Mouse (Mus musculus) MEL (cell line): ENCODE measurements around the gene Cggbp1. TPM values are rescaled to one million over a fixed set of nuclear protein-coding genes. Genes with fewer than 3 reads are reported as not detected.

Experiments
- DNase-seq: peaks from one replicate; pipeline ENCODE4 v3.0.0; 2011; ENCODE audit warnings: low read depth, low spot score
- H3K27ac ChIP-seq: 2 replicates; pipeline ENCODE4 v1.5.1; 2012; ENCODE audit warnings: low read depth, mild to moderate bottlenecking, control low read depth, low read length, moderate library complexity; ENCODE audit not compliant: control insufficient read depth
- H3K27me3 ChIP-seq, 2 experiments: fragments of 150-350 bp in 1 of 2; sonication (generic) in 1 of 2; 2 replicates each; pipeline ENCODE4 v1.6.1; 2012; ENCODE audit warnings: low read length in 2 of 2, mild to moderate bottlenecking in 2 of 2, improper control_type of control experiment in 1 of 2, moderate library complexity in 1 of 2; ENCODE audit not compliant: insufficient read depth in 2 of 2, control insufficient read depth in 1 of 2
- H3K36me3 ChIP-seq, 2 experiments: 2 replicates each; pipeline ENCODE4 v1.6.1; 2012 to 2014; ENCODE audit warnings: low read length in 2 of 2, improper control_type of control experiment in 1 of 2, inconsistent platforms in 1 of 2, mild to moderate bottlenecking in 1 of 2; ENCODE audit not compliant: insufficient read depth in 2 of 2, control insufficient read depth in 1 of 2
- H3K4me1 ChIP-seq, 2 experiments: fragments of 150-350 bp in 1 of 2; sonication (generic) in 1 of 2; 2 replicates each; pipeline ENCODE4 v1.6.1; 2012; ENCODE audit warnings: low read length in 2 of 2, improper control_type of control experiment in 1 of 2, mild to moderate bottlenecking in 1 of 2; ENCODE audit not compliant: insufficient read depth in 2 of 2, control insufficient read depth in 1 of 2
- H3K4me3 ChIP-seq, 2 experiments: fragments of 150-350 bp in 1 of 2; sonication (generic) in 1 of 2; 2 replicates each; pipeline ENCODE4 v1.5.1; 2012; ENCODE audit warnings: low read depth in 2 of 2, low read length in 2 of 2, mild to moderate bottlenecking in 2 of 2, moderate library complexity in 2 of 2, control low read depth in 1 of 2, improper control_type of control experiment in 1 of 2; ENCODE audit not compliant: control insufficient read depth in 1 of 2, insufficient read depth in 1 of 2
- H3K79me2 ChIP-seq: 2 replicates; pipeline ENCODE4 v1.6.1; 2012; ENCODE audit warnings: mild to moderate bottlenecking, low read length, moderate library complexity; ENCODE audit not compliant: control insufficient read depth, poor library complexity, insufficient read depth
- H3K9ac ChIP-seq: 2 replicates; pipeline ENCODE4 v1.6.1; 2012; ENCODE audit warnings: low read depth, mild to moderate bottlenecking, control low read depth, low read length, moderate library complexity; ENCODE audit not compliant: control insufficient read depth, poor library complexity, severe bottlenecking
- H3K9me3 ChIP-seq: fragments of 150-350 bp; sonication (generic); replicated peaks from 2 replicates; pipeline ENCODE4 v1.6.1; 2012; ENCODE audit warnings: mild to moderate bottlenecking, low read length, improper control_type of control experiment, moderate library complexity; ENCODE audit not compliant: insufficient read depth
- CHD1 ChIP-seq: IDR thresholded peaks from 2 replicates; pipeline ENCODE4 v1.6.1; 2012; ENCODE audit warnings: low read depth, mild to moderate bottlenecking, inconsistent platforms, low read length, improper control_type of control experiment
- CHD2 ChIP-seq: IDR thresholded peaks from 2 replicates; pipeline ENCODE4 v1.6.1; 2011; ENCODE audit warnings: low read length, improper control_type of control experiment
- CTCF ChIP-seq, 3 experiments: IDR thresholded peaks in 2 of 3; conservative IDR thresholded peaks in 1 of 3; 2 replicates each; pipeline ENCODE4 v1.5.1; 2011 to 2012; ENCODE audit warnings: low read length in 3 of 3, low read depth in 2 of 3, mild to moderate bottlenecking in 2 of 3, improper control_type of control experiment in 1 of 3, inconsistent platforms in 1 of 3, mixed read lengths in 1 of 3, moderate library complexity in 1 of 3; ENCODE audit not compliant: control insufficient read depth in 1 of 3, insufficient read depth in 1 of 3, poor library complexity in 1 of 3, severe bottlenecking in 1 of 3
- ELF1 ChIP-seq: IDR thresholded peaks from 2 replicates; pipeline ENCODE4 v1.6.1; 2014; ENCODE audit warnings: low read depth, mild to moderate bottlenecking, inconsistent platforms, low read length, improper control_type of control experiment, moderate library complexity
- EP300 ChIP-seq, 2 experiments: IDR thresholded peaks; 2 replicates each; pipeline ENCODE4 v1.6.1; 2011; ENCODE audit warnings: improper control_type of control experiment in 2 of 2, low read length in 2 of 2, low read depth in 1 of 2, mild to moderate bottlenecking in 1 of 2
- ETS1 ChIP-seq: IDR thresholded peaks from 2 replicates; pipeline ENCODE4 v1.6.1; 2012; ENCODE audit warnings: low read depth, mild to moderate bottlenecking, inconsistent platforms, low read length, improper control_type of control experiment, moderate library complexity
- KAT2A ChIP-seq: conservative IDR thresholded peaks from 2 replicates; pipeline ENCODE4 v1.6.1; 2012; ENCODE audit warnings: low read depth, low read length, improper control_type of control experiment, inconsistent platforms
- MAFK ChIP-seq: IDR thresholded peaks from 2 replicates; pipeline ENCODE4 v1.6.1; 2011; ENCODE audit warnings: low read depth, mild to moderate bottlenecking, low read length, improper control_type of control experiment, borderline replicate concordance
- MAX ChIP-seq: IDR thresholded peaks from 2 replicates; pipeline ENCODE4 v1.6.1; 2011; ENCODE audit warnings: low read length, improper control_type of control experiment
- MAZ ChIP-seq: IDR thresholded peaks from 2 replicates; pipeline ENCODE4 v1.6.1; 2012; ENCODE audit warnings: low read depth, mild to moderate bottlenecking, inconsistent platforms, low read length, improper control_type of control experiment
- MEF2A ChIP-seq: IDR thresholded peaks from 2 replicates; pipeline ENCODE4 v1.6.1; 2014; ENCODE audit warnings: low read depth, mild to moderate bottlenecking, inconsistent platforms, low read length, improper control_type of control experiment; ENCODE audit not compliant: poor library complexity, insufficient replicate concordance, severe bottlenecking; ENCODE audit errors: extremely low read depth
- MXI1 ChIP-seq: IDR thresholded peaks from 2 replicates; pipeline ENCODE4 v1.6.1; 2011; ENCODE audit warnings: mild to moderate bottlenecking, low read depth, low read length, improper control_type of control experiment
- MYB ChIP-seq: IDR thresholded peaks from 2 replicates; pipeline ENCODE4 v1.6.1; 2011; ENCODE audit warnings: mild to moderate bottlenecking, low read depth, low read length, improper control_type of control experiment
- MYC ChIP-seq: IDR thresholded peaks from 2 replicates; pipeline ENCODE4 v1.6.1; 2011; ENCODE audit warnings: low read depth, mild to moderate bottlenecking, low read length, improper control_type of control experiment, moderate library complexity
- NELFE ChIP-seq: IDR thresholded peaks from 2 replicates; pipeline ENCODE4 v1.6.1; 2011; ENCODE audit warnings: low read depth, low read length, improper control_type of control experiment
- NRF1 ChIP-seq: IDR thresholded peaks from 2 replicates; pipeline ENCODE4 v1.6.1; 2014; ENCODE audit warnings: low read depth, mild to moderate bottlenecking, inconsistent platforms, low read length, improper control_type of control experiment, moderate library complexity; ENCODE audit not compliant: poor library complexity, insufficient read depth, severe bottlenecking
- POLR2A ChIP-seq, 2 experiments: IDR thresholded peaks; 2 replicates each; pipeline ENCODE4 v1.6.1; 2011 to 2012; ENCODE audit warnings: low read length in 2 of 2, mild to moderate bottlenecking in 2 of 2, control low read depth in 1 of 2, improper control_type of control experiment in 1 of 2, low read depth in 1 of 2, moderate library complexity in 1 of 2; ENCODE audit not compliant: control insufficient read depth in 1 of 2, insufficient read depth in 1 of 2, poor library complexity in 1 of 2
- POLR2AphosphoS5 ChIP-seq: IDR thresholded peaks from 2 replicates; pipeline ENCODE4 v1.6.1; 2012; ENCODE audit warnings: low read depth, borderline replicate concordance, mild to moderate bottlenecking, inconsistent platforms, low read length, moderate library complexity, mixed read lengths
- RAD21 ChIP-seq: IDR thresholded peaks from 2 replicates; pipeline ENCODE4 v1.6.1; 2011; ENCODE audit warnings: mild to moderate bottlenecking, low read depth, low read length, improper control_type of control experiment
- SIN3A ChIP-seq: IDR thresholded peaks from 2 replicates; pipeline ENCODE4 v1.6.1; 2012; ENCODE audit warnings: low read length, improper control_type of control experiment, inconsistent platforms
- SMC3 ChIP-seq: IDR thresholded peaks from 2 replicates; pipeline ENCODE4 v1.6.1; 2011; ENCODE audit warnings: low read depth, low read length, improper control_type of control experiment
- TBP ChIP-seq: IDR thresholded peaks from 2 replicates; pipeline ENCODE4 v1.8.0; 2011; ENCODE audit warnings: low read depth, low read length, improper control_type of control experiment
- TCF12 ChIP-seq: IDR thresholded peaks from 2 replicates; pipeline ENCODE4 v1.6.1; 2014; ENCODE audit warnings: low read depth, mild to moderate bottlenecking, inconsistent platforms, low read length, improper control_type of control experiment, moderate library complexity
- UBTF ChIP-seq: IDR thresholded peaks from 2 replicates; pipeline ENCODE4 v1.6.1; 2012; ENCODE audit warnings: low read depth, mild to moderate bottlenecking, inconsistent platforms, low read length, improper control_type of control experiment, moderate library complexity, borderline replicate concordance; ENCODE audit not compliant: insufficient read depth
- USF1 ChIP-seq: IDR thresholded peaks from 2 replicates; pipeline ENCODE4 v1.6.1; 2014; ENCODE audit warnings: low read depth, mild to moderate bottlenecking, inconsistent platforms, low read length, improper control_type of control experiment, moderate library complexity
- ZC3H11A ChIP-seq: IDR thresholded peaks from 2 replicates; pipeline ENCODE4 v1.6.1; 2012; ENCODE audit warnings: low read depth, mild to moderate bottlenecking, inconsistent platforms, low read length, improper control_type of control experiment
- ZMIZ1 ChIP-seq: IDR thresholded peaks from 2 replicates; pipeline ENCODE4 v1.6.1; 2012; ENCODE audit warnings: low read depth, mild to moderate bottlenecking, inconsistent platforms, low read length, improper control_type of control experiment, moderate library complexity
- ZNF384 ChIP-seq: IDR thresholded peaks from 2 replicates; pipeline ENCODE4 v1.6.1; 2012; ENCODE audit warnings: low read depth, mild to moderate bottlenecking, inconsistent platforms, low read length, improper control_type of control experiment
- polyA plus RNA-seq, 2 experiments: library from polyadenylated mRNA; stranded (reverse) in 1 of 2; unstranded in 1 of 2; fragments of >175 nt in 1 of 2; fragments of >200 nt in 1 of 2; gene quantifications; 2 replicates each; pipeline versions ENCODE4 v1.2.1 to v1.2.4; 2012; ENCODE audit warnings: low replicate concordance in 2 of 2, low read depth in 1 of 2; ENCODE audit not compliant: insufficient read length in 2 of 2, insufficient read depth in 1 of 2, missing spikeins in 1 of 2
- total RNA-seq: library from RNA; depleted of rRNA; stranded (reverse); fragments of 300-350 nt; gene quantifications from 2 replicates; pipeline ENCODE4 v1.2.3, GENCODE M21; 2012

Gene Cggbp1
- total and polyA plus RNA-seq, 3 experiments, result 36.3 to 65.5 (median 62.2) TPM

DNA sequence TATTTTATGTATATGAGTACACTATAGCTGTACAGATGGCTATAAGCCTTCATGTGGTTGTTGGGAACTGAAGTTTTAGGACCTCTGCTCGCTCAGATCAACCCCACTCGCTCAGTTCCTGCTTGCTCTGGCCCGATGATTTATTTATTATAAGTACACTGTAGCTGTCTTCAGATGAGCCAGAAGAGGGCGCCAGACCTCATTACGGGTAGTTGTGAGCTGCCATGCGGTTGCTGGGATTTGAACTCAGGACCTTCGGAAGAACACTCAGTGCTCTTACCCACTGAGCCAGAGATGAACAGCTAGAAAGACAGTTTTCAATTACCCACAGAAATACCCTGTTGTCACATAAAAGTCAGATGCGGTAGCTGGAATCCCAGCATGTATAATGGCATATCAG lies 5.8 kb upstream of the Cggbp1 start:
- Histone ChIP-seq H3K36me3 (peaks cover 0 to 26% of the 10 kb centered on the region in 2 experiments; a peak in 2 of 4 replicates), H3K27ac (no peak overlapping the region), H3K4me1 (peaks cover 17 to 20% of the 10 kb centered on the region in 2 experiments), H3K9me3 (no peaks in the 10 kb centered on the region), H3K4me3 (no peak overlapping the region), H3K27me3 (no peaks in the 10 kb centered on the region)
- DNase-seq, result peak; percentile 58
- TF ChIP-seq ZNF384, result no peak
- peak; percentile 32 to 47 (median 44) for TF ChIP-seq CTCF (IDR thresholded peaks at IDR 0.05 in 2 of 3, conservative IDR thresholded peaks at IDR 0.05 in 1 of 3; ENCODE audit: control insufficient read depth in 1 of 3, insufficient read depth in 1 of 3, low read depth in 2 of 3, low read length in 3 of 3, poor library complexity in 1 of 3, severe bottlenecking in 1 of 3)
- TF ChIP-seq SMC3, result no peak
- TF ChIP-seq, all 39 proteins: peak for 1
- H3K9ac ChIP-seq, result no peak overlapping the region
- H3K79me2 ChIP-seq, result peaks cover 44% of the 10 kb centered on the region

- Histone ChIP-seq H3K36me3 (peaks cover 12 to 22% of the 10 kb centered on the region in 2 experiments), H3K9ac (peak overlapping the region; percentile 96), H3K27me3 (no peaks in the 10 kb centered on the region), H3K9me3 (no peaks in the 10 kb centered on the region), H3K27ac (peak overlapping the region; percentile 58), H3K4me1 (peaks cover 10 to 12% of the 10 kb centered on the region in 2 experiments), H3K4me3 (peak overlapping the region; percentile 61 to 80), H3K79me2 (peaks cover 61% of the 10 kb centered on the region)
- peak; percentile 77 for DNase-seq
- no peak for TF ChIP-seq RAD21
- TF ChIP-seq ETS1, result peak; percentile 33; the same call in 1 of the 2 replicates
- TF ChIP-seq CHD2, result peak; percentile 66
- peak; percentile 55; the same call in 1 of the 2 replicates for TF ChIP-seq MAX
- no peak for TF ChIP-seq ELF1
- TF ChIP-seq MAZ, result no peak; the same call in 1 of the 2 replicates
- no peak for TF ChIP-seq SMC3
- no peak for TF ChIP-seq POLR2AphosphoS5
- TF ChIP-seq CTCF (IDR thresholded peaks at IDR 0.05 in 2 of 3, conservative IDR thresholded peaks at IDR 0.05 in 1 of 3; ENCODE audit: control insufficient read depth in 1 of 3, insufficient read depth in 1 of 3, low read depth in 2 of 3, low read length in 3 of 3, poor library complexity in 1 of 3, severe bottlenecking in 1 of 3), result no peak
- peak; percentile 66 for TF ChIP-seq SIN3A
- 0 out of 2 replicates have a peak, but pooled peaks have one; percentile 33 for TF ChIP-seq TCF12
- TF ChIP-seq MYB, result peak; percentile 59; the same call in 1 of the 2 replicates
- TF ChIP-seq MAFK, result no peak
- peak; percentile 88 for TF ChIP-seq MXI1
- no peak for TF ChIP-seq UBTF
- TF ChIP-seq MEF2A, result no peak
- peak in 1 of 2 experiments; percentile 49; a peak in 2 of 4 replicates for TF ChIP-seq EP300 (IDR thresholded peaks at IDR 0.05; ENCODE audit: low read depth in 1 of 2, low read length in 2 of 2)
- TF ChIP-seq POLR2A (IDR thresholded peaks at IDR 0.05; ENCODE audit: control insufficient read depth in 1 of 2, insufficient read depth in 1 of 2, low read depth in 1 of 2, low read length in 2 of 2, poor library complexity in 1 of 2), result no peak
- no peak for TF ChIP-seq TBP
- peak; percentile 69 for TF ChIP-seq ZNF384
- TF ChIP-seq MYC, result 0 out of 2 replicates have a peak, but pooled peaks have one; percentile 27
- no peak for TF ChIP-seq NELFE
- no peak for TF ChIP-seq ZC3H11A
- TF ChIP-seq ZMIZ1, result no peak
- no peak for TF ChIP-seq USF1
- TF ChIP-seq KAT2A, result no peak
- no peak for TF ChIP-seq NRF1
- 0 out of 2 replicates have a peak, but pooled peaks have one; percentile 34 for TF ChIP-seq CHD1
Measured at GRCm38 (mm10) chr16:64850287-64851084, 1.3 kb upstream of the Cggbp1 start.
